Mouse (Mus musculus) bone marrow macrophage, adult 2 months (primary cell): Measurements from ENCODE around the gene Fgfr2.

Experiments used
- CTCF ChIP-seq: IDR thresholded peaks from 2 replicates; pipeline ENCODE4 v1.5.1; 2012; ENCODE audit warnings: low read depth, mild to moderate bottlenecking, low read length, moderate library complexity
- POLR2A ChIP-seq: IDR thresholded peaks from 2 replicates; pipeline ENCODE4 v1.6.1; 2012; ENCODE audit warnings: mild to moderate bottlenecking, low read depth, low read length, borderline replicate concordance

DNA sequence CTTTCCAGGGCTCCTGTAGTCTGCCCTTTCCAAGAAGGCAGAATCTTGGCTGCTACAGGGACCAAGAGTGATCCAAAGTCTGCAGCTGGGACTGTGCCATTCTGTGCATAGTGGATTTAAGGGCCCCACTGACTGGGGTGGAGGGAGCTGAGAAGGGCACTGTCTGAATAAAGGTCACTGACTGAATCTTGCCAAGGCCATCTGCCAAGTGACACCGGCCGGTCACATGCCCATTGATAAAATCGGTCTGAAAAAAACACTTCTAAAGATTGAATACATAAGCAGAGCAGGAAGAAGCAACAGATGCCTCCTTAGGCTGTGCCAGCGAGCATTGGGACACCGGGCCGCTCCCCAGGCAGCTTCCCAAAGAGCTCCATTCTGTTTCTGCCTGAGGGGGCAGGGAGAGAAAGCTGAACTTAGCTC, 969.4 kb downstream of the Fgfr2 start:
- TF ChIP-seq CTCF, result no peak
- TF ChIP-seq POLR2A, result no peak
